9 mouse cellular contexts compared by ENCODE assay signal in genomic region chr5:35057582-35057981, GRCm38 (mm10). TPM values are rescaled to one million over a fixed set of nuclear protein-coding genes. Genes with fewer than 3 reads are reported as not detected.
DNase-seq lines count a peak whose midpoint lies in the region; ATAC-seq lines count a peak whose summit lies in the region.
"Had no signal": no experiment of that assay in that cellular context is flagged by ENCODE, and none has a peak within 500 bp of the region (broad histone marks: within the 10 kb centered on the region; RNA-seq: fewer than 3 reads in every experiment).

No protein-coding gene starts in this region.

- peak overlapping the region; percentile 70 for H3K4me2 ChIP-seq in heart, embryonic 16.5 days (ENCODE audit: low read depth, low read length)
- peak overlapping the region; percentile 85 for H3K4me2 ChIP-seq in hindbrain, embryonic 12.5 days (replicated peaks)
- H3K4me2 ChIP-seq in midbrain, embryonic 13.5 days (replicated peaks): peak overlapping the region; percentile 90

- 18% methylated on average over 4 of the region's 4 CpGs for WGBS in heart, embryonic 16.5 days
- WGBS in embryonic facial prominence, embryonic 10.5 days: 23% methylated on average over 4 of the region's 4 CpGs
- 20% methylated on average over 4 of the region's 4 CpGs for WGBS in hindbrain, embryonic 12.5 days
- 19% methylated on average over 4 of the region's 4 CpGs for WGBS in midbrain, embryonic 13.5 days

- no peaks in the 10 kb centered on the region for H3K9me3 ChIP-seq in heart, embryonic 16.5 days (replicated peaks; ENCODE audit: control insufficient read depth, low read length)
- H3K9me3 ChIP-seq in embryonic facial prominence, embryonic 10.5 days: no peaks in the 10 kb centered on the region
- no peaks in the 10 kb centered on the region for H3K9me3 ChIP-seq in hindbrain, embryonic 12.5 days (replicated peaks)
- H3K9me3 ChIP-seq in midbrain, embryonic 13.5 days: no peaks in the 10 kb centered on the region

- no peak for ATAC-seq in heart, embryonic 16.5 days (replicated peaks; ENCODE audit: extremely low read depth, insufficient read depth, low FRiP score)
- ATAC-seq in hindbrain, embryonic 12.5 days (ENCODE audit: low FRiP score): no peak
- ATAC-seq in midbrain, embryonic 13.5 days: no peak

- H3K27me3 ChIP-seq in heart, embryonic 16.5 days (ENCODE audit: control insufficient read depth, insufficient read depth, low read length): peaks cover 3% of the 10 kb centered on the region; the same call in 1 of the 2 replicates
- H3K27me3 ChIP-seq in embryonic facial prominence, embryonic 10.5 days (replicated peaks; ENCODE audit: low read depth, poor library complexity, severe bottlenecking): peaks cover 64% of the 10 kb centered on the region
- peaks cover 40% of the 10 kb centered on the region for H3K27me3 ChIP-seq in hindbrain, embryonic 12.5 days
- H3K27me3 ChIP-seq in midbrain, embryonic 13.5 days: peaks cover 31% of the 10 kb centered on the region

- H3K9ac ChIP-seq in heart, embryonic 16.5 days (ENCODE audit: low read length): peak overlapping the region; percentile 82
- H3K9ac ChIP-seq in hindbrain, embryonic 12.5 days: peak overlapping the region; percentile 61
- peak overlapping the region; percentile 73; the same call in 1 of the 2 replicates for H3K9ac ChIP-seq in midbrain, embryonic 13.5 days (replicated peaks)

- H3K36me3 ChIP-seq in heart, embryonic 16.5 days (ENCODE audit: control insufficient read depth, insufficient read depth): no peaks in the 10 kb centered on the region
- H3K36me3 ChIP-seq in embryonic facial prominence, embryonic 10.5 days (replicated peaks): no peaks in the 10 kb centered on the region
- H3K36me3 ChIP-seq in hindbrain, embryonic 12.5 days: no peaks in the 10 kb centered on the region
- H3K36me3 ChIP-seq in midbrain, embryonic 13.5 days: no peaks in the 10 kb centered on the region

- no peak overlapping the region for H3K27ac ChIP-seq in heart, embryonic 16.5 days (ENCODE audit: low read length)
- H3K27ac ChIP-seq in embryonic facial prominence, embryonic 10.5 days (replicated peaks): no peak overlapping the region
- no peak overlapping the region for H3K27ac ChIP-seq in hindbrain, embryonic 12.5 days
- no peak overlapping the region for H3K27ac ChIP-seq in midbrain, embryonic 13.5 days

- H3K4me3 ChIP-seq in heart, embryonic 16.5 days (ENCODE audit: low read length): peak overlapping the region; percentile 61
- peak overlapping the region; percentile 73 for H3K4me3 ChIP-seq in embryonic facial prominence, embryonic 10.5 days
- H3K4me3 ChIP-seq in hindbrain, embryonic 12.5 days: peak overlapping the region; percentile 48
- H3K4me3 ChIP-seq in midbrain, embryonic 13.5 days (replicated peaks): peak overlapping the region; percentile 54

- intact Hi-C loops in heart, postnatal 14 days (cut with DNase I): no loop called here

- no peak for DNase-seq in heart, postnatal 14 days
- peak; percentile 29 for DNase-seq in embryonic facial prominence, embryonic 10.5 days (ENCODE audit: low spot score)
- DNase-seq in spleen, adult 12 weeks (ENCODE audit: low spot score): no peak
- no peak for DNase-seq in spleen, postnatal 36 days (ENCODE audit: low spot score in 2 of 2)
- DNase-seq in urinary bladder, postnatal 25 days (ENCODE audit: low spot score): no peak
- DNase-seq: kidney, postnatal 10 days had no signal

- peaks cover 28% of the 10 kb centered on the region for H3K4me1 ChIP-seq in heart, embryonic 16.5 days (ENCODE audit: control insufficient read depth, insufficient read depth, low read length)
- peaks cover 27% of the 10 kb centered on the region for H3K4me1 ChIP-seq in embryonic facial prominence, embryonic 10.5 days
- H3K4me1 ChIP-seq in hindbrain, embryonic 12.5 days: peaks cover 19% of the 10 kb centered on the region
- H3K4me1 ChIP-seq in midbrain, embryonic 13.5 days (replicated peaks): peaks cover 20% of the 10 kb centered on the region

RNA-seq across cellular contexts. Expression of gene Dok7, which starts 1.0 kb away (rescaled TPM):
- 14.9 and 17.3 TPM in 2 replicates for polyA plus RNA-seq in heart, embryonic 16.5 days (2015; fragmentation: Nextera tagmentation; extraction: Ambion mirVana)
- 10 to 100 TPM; 36.3 to 38.1 TPM for total RNA-seq in heart, postnatal 14 days (2021)
- 0.34 and 0.35 TPM in 2 replicates for polyA plus RNA-seq in embryonic facial prominence, embryonic 10.5 days (2016; fragmentation: Nextera tagmentation; extraction: Ambion mirVana)
- 1.5 and 1.7 TPM in 2 replicates for polyA plus RNA-seq in hindbrain, embryonic 12.5 days (2016; fragmentation: Nextera tagmentation; extraction: Ambion mirVana)
- polyA plus RNA-seq in midbrain, embryonic 13.5 days (2015; fragmentation: Nextera tagmentation; extraction: Ambion mirVana): 2.2 and 3.4 TPM in 2 replicates

RNA-seq across cellular contexts. Expression of gene Hgfac, which starts 16.3 kb away (rescaled TPM):
- polyA plus RNA-seq in heart, embryonic 16.5 days (2015; fragmentation: Nextera tagmentation; extraction: Ambion mirVana): 0.42 and 0.88 TPM in 2 replicates
- total RNA-seq in heart, postnatal 14 days (2021): 1 to 10 TPM in 1 of 2 experiments, under 1 TPM in 1; 0.98 to 1.1 TPM
- 0.08 and 0.82 TPM in 2 replicates for polyA plus RNA-seq in embryonic facial prominence, embryonic 10.5 days (2016; fragmentation: Nextera tagmentation; extraction: Ambion mirVana)
- polyA plus RNA-seq in hindbrain, embryonic 12.5 days (2016; fragmentation: Nextera tagmentation; extraction: Ambion mirVana): 0.43 and 0.68 TPM in 2 replicates
- polyA plus RNA-seq in midbrain, embryonic 13.5 days (2015; fragmentation: Nextera tagmentation; extraction: Ambion mirVana): 1.0 and 1.2 TPM in 2 replicates

RNA-seq across cellular contexts. Expression of gene Lrpap1, which starts 48.0 kb away (rescaled TPM):
- polyA plus RNA-seq in heart, embryonic 16.5 days (2015; fragmentation: Nextera tagmentation; extraction: Ambion mirVana): 113 and 131 TPM in 2 replicates
- total RNA-seq in heart, postnatal 14 days (2021): 10 to 100 TPM; 41.8 to 51.1 TPM
- polyA plus RNA-seq in embryonic facial prominence, embryonic 10.5 days (2016; fragmentation: Nextera tagmentation; extraction: Ambion mirVana): 72.4 and 74.2 TPM in 2 replicates
- polyA plus RNA-seq in hindbrain, embryonic 12.5 days (2016; fragmentation: Nextera tagmentation; extraction: Ambion mirVana): 115 and 129 TPM in 2 replicates
- polyA plus RNA-seq in midbrain, embryonic 13.5 days (2015; fragmentation: Nextera tagmentation; extraction: Ambion mirVana): 108 and 114 TPM in 2 replicates
